Comparison of ENCODE assay signal across 8 mouse cellular contexts in the genomic region with DNA sequence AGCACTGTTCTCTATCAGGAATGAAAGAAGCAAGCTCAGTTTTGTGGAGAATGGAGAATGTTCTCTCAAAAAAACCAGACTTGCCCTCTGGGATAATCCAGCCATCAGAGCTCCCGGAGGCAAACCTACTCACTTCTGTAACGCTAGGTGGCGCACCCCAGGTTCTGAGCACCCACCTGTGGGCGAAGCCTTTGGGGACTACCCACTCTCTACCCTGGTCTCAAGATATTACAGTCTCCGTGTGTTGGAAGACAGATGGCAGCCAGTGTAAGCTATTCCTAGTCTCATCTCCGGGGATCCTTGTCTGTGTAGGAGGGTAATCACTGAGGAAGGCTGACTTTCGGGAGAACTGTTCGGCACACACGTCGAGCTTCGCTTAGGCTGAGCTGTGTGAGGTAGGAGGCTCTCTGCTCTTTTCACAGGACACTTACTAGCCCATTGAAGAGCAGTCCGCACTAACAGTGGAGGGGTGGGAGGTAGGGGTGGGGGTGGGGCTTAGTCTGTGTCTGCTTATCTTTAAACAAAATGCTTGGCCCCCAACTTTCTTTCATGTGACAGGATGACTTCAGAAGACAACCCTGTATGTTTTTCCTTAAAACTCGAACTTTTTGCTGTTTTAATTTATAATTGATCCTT. TPM values are rescaled to one million over a fixed set of nuclear protein-coding genes. Genes with fewer than 3 reads are reported as not detected.
DNase-seq lines count a peak whose midpoint lies in the region; ATAC-seq and TF ChIP-seq lines count a peak whose summit lies in the region.

No protein-coding gene starts in this region.

- peak; percentile 91 for TF ChIP-seq CTCF in heart, adult 2 months (IDR thresholded peaks at IDR 0.05)

- H3K4me3 ChIP-seq in heart, adult 2 months: no peak overlapping the region
- H3K4me3 ChIP-seq in heart, embryonic 16.5 days (ENCODE audit: low read length): no peak overlapping the region
- no peak overlapping the region for H3K4me3 ChIP-seq in limb, embryonic 10.5 days

- ATAC-seq in heart, embryonic 16.5 days (replicated peaks; ENCODE audit: extremely low read depth, insufficient read depth, low FRiP score): 0 out of 2 replicates have a peak, but pooled peaks have one; percentile 17

- no peaks in the 10 kb centered on the region for H3K27me3 ChIP-seq in heart, adult 2 months (ENCODE audit: control insufficient read depth, insufficient read depth, low read length)
- no peaks in the 10 kb centered on the region for H3K27me3 ChIP-seq in heart, embryonic 16.5 days (ENCODE audit: control insufficient read depth, insufficient read depth, low read length)
- H3K27me3 ChIP-seq in limb, embryonic 10.5 days (ENCODE audit: low read depth, poor library complexity, severe bottlenecking): no peaks in the 10 kb centered on the region

- H3K36me3 ChIP-seq in heart, adult 2 months (ENCODE audit: control insufficient read depth, insufficient read depth, low read length): no peaks in the 10 kb centered on the region
- H3K36me3 ChIP-seq in heart, embryonic 16.5 days (ENCODE audit: control insufficient read depth, insufficient read depth): no peaks in the 10 kb centered on the region
- no peaks in the 10 kb centered on the region for H3K36me3 ChIP-seq in limb, embryonic 10.5 days

- TF ChIP-seq POLR2A in heart, adult 2 months (IDR thresholded peaks at IDR 0.05; ENCODE audit: insufficient read depth, low read depth, low read length): no peak

- no peaks in the 10 kb centered on the region for H3K79me2 ChIP-seq in heart, adult 2 months (replicated peaks; ENCODE audit: control insufficient read depth, insufficient read depth, low read length)

- peak; percentile 58 to 67 for DNase-seq in heart, adult 2 months
- no peak for DNase-seq in heart, postnatal 25 days (ENCODE audit: low spot score)
- peak; percentile 71 for DNase-seq in NIH3T3 (ENCODE audit: low read depth)
- DNase-seq in cerebellum, postnatal 36 days: peak; percentile 64 to 68
- DNase-seq in limb, embryonic 10.5 days (ENCODE audit: low spot score): peak; percentile 79
- DNase-seq in retina, embryonic 14.5 days (ENCODE audit: low spot score): peak; percentile 72
- peak; percentile 85 for DNase-seq in thymus, postnatal 4 days

- peak overlapping the region; percentile 20; the same call in 1 of the 2 replicates for H3K4me2 ChIP-seq in heart, embryonic 16.5 days (ENCODE audit: low read depth, low read length)

- no peak for TF ChIP-seq EP300 in heart, adult 2 months (IDR thresholded peaks at IDR 0.05; ENCODE audit: insufficient read depth, low read depth, low read length)

- H3K9me3 ChIP-seq in heart, embryonic 16.5 days (replicated peaks; ENCODE audit: control insufficient read depth, low read length): no peaks in the 10 kb centered on the region
- no peaks in the 10 kb centered on the region for H3K9me3 ChIP-seq in limb, embryonic 10.5 days (replicated peaks)

- H3K27ac ChIP-seq in heart, adult 2 months: no peak overlapping the region
- no peak overlapping the region for H3K27ac ChIP-seq in heart, embryonic 16.5 days (ENCODE audit: low read length)
- 0 out of 2 replicates have a peak overlapping the region, but pooled peaks have one; percentile 11 for H3K27ac ChIP-seq in limb, embryonic 10.5 days

- WGBS in heart, adult 2 months: 36% methylated on average over 13 of the region's 13 CpGs
- WGBS in heart, embryonic 16.5 days: 33% methylated on average over 13 of the region's 13 CpGs
- 43% methylated on average over 13 of the region's 13 CpGs for WGBS in limb, embryonic 10.5 days

- H3K9ac ChIP-seq in heart, adult 2 months (ENCODE audit: low read depth, low read length): no peak overlapping the region
- H3K9ac ChIP-seq in heart, embryonic 16.5 days (ENCODE audit: low read length): no peak overlapping the region

- H3K4me1 ChIP-seq in heart, adult 2 months (ENCODE audit: control insufficient read depth, insufficient read depth, low read length): no peaks in the 10 kb centered on the region
- peaks cover 10% of the 10 kb centered on the region for H3K4me1 ChIP-seq in heart, embryonic 16.5 days (ENCODE audit: control insufficient read depth, insufficient read depth, low read length)
- H3K4me1 ChIP-seq in limb, embryonic 10.5 days: peaks cover 34% of the 10 kb centered on the region

- intact Hi-C loops in heart, adult 2 months (cut with DNase I): loop anchor here (5.0 kb wide), 1 partner anchor 440 kb away; no protein-coding TSS in a partner anchor
- intact Hi-C loops in heart, postnatal 25 days (cut with DNase I): loop anchor here (1.0 to 5.0 kb wide), 3 partner anchors 35 to 440 kb away; no protein-coding TSS in a partner anchor

RNA-seq across cellular contexts. Expression of a gene that starts 4.4 kb away (rescaled TPM):
- total RNA-seq in heart, adult 2 months (2021): 10 to 100 TPM; 11.4 to 11.8 TPM
- 3.9 and 6.8 TPM in 2 replicates for polyA plus RNA-seq in heart, adult 2 months (2012; rRNA removed)
- 10 to 100 TPM; 11.6 to 12.5 TPM for total RNA-seq in heart, postnatal 25 days (2021)
- 36.2 and 38.1 TPM in 2 replicates for polyA plus RNA-seq in heart, embryonic 16.5 days (2015; fragmentation: Nextera tagmentation; extraction: Ambion mirVana)
- polyA plus RNA-seq in limb, embryonic 10.5 days (2016; fragmentation: Nextera tagmentation; extraction: Ambion mirVana): 59.9 and 84.9 TPM in 2 replicates
